Mouse (Mus musculus): ENCODE results near the gene Slc1a3.
A peak's percentile ranks its signal among the peaks of the same experiment; 100 is the strongest.

Gene Slc1a3

GRCm38 (mm10) chr15:8659483-8659971 lies 51.0 kb downstream of the Slc1a3 start:
- DNase-seq (ENCODE audit: low spot score in 2 of 2) = no peak

- DNase-seq (ENCODE audit: low spot score in 2 of 2) = peak; percentile 64 to 65
These were observed 52.2 kb downstream of the Slc1a3 start for GRCm38 (mm10) chr15:8658086-8658980.

GRCm38 (mm10) chr15:8655251-8655650 lies 55.3 kb downstream of the Slc1a3 start:
- DNase-seq (ENCODE audit: low spot score in 2 of 2) = no peak

- no peak for DNase-seq (ENCODE audit: low spot score in 2 of 2)
These were observed 57.9 kb downstream of the Slc1a3 start for GRCm38 (mm10) chr15:8652637-8653036.

- no peak for DNase-seq (ENCODE audit: low spot score in 2 of 2)
These were observed 66.4 kb downstream of the Slc1a3 start for GRCm38 (mm10) chr15:8643997-8644692.

GRCm38 (mm10) chr15:8639856-8640255 lies 70.7 kb downstream of the Slc1a3 start:
- DNase-seq (ENCODE audit: low spot score in 2 of 2) = no peak

GRCm38 (mm10) chr15:8638568-8639325 lies 71.8 kb downstream of the Slc1a3 start:
- DNase-seq (ENCODE audit: low spot score in 2 of 2) = peak in 1 of 2 experiments; percentile 29

- no peak for DNase-seq (ENCODE audit: low spot score in 2 of 2)
These were observed 73.3 kb downstream of the Slc1a3 start for GRCm38 (mm10) chr15:8637283-8637682.

GRCm38 (mm10) chr15:8635974-8636373 lies 74.6 kb downstream of the Slc1a3 start:
- DNase-seq (ENCODE audit: low spot score in 2 of 2) = no peak

- DNase-seq (ENCODE audit: low spot score in 2 of 2) = no peak
These were observed 75.8 kb downstream of the Slc1a3 start for GRCm38 (mm10) chr15:8634807-8635206.

- DNase-seq (ENCODE audit: low spot score in 2 of 2) = no peak
These were observed 76.2 kb downstream of the Slc1a3 start for GRCm38 (mm10) chr15:8634355-8634754.

- DNase-seq (ENCODE audit: low spot score in 2 of 2) = peak in 1 of 2 experiments; percentile 22
These were observed 77.2 kb downstream of the Slc1a3 start for GRCm38 (mm10) chr15:8633375-8633774.

GRCm38 (mm10) chr15:8632361-8632760 lies 78.2 kb downstream of the Slc1a3 start:
- no peak for DNase-seq (ENCODE audit: low spot score in 2 of 2)

GRCm38 (mm10) chr15:8629317-8629831 lies 81.2 kb downstream of the Slc1a3 start:
- peak in 1 of 2 experiments; percentile 44 for DNase-seq (ENCODE audit: low spot score in 2 of 2)

- DNase-seq (ENCODE audit: low spot score in 2 of 2) = no peak
These were observed 82.4 kb downstream of the Slc1a3 start for GRCm38 (mm10) chr15:8628150-8628549.

GRCm38 (mm10) chr15:8627097-8627537 lies 83.4 kb downstream of the Slc1a3 start:
- peak; percentile 47 to 58 for DNase-seq (ENCODE audit: low spot score in 2 of 2)

GRCm38 (mm10) chr15:8625370-8625769 lies 85.2 kb downstream of the Slc1a3 start:
- peak in 1 of 2 experiments; percentile 10 for DNase-seq (ENCODE audit: low spot score in 2 of 2)

- DNase-seq (ENCODE audit: low spot score in 2 of 2) = no peak
These were observed 86.7 kb downstream of the Slc1a3 start for GRCm38 (mm10) chr15:8623879-8624278.

- no peak for DNase-seq (ENCODE audit: low spot score in 2 of 2)
These were observed 91.0 kb downstream of the Slc1a3 start for GRCm38 (mm10) chr15:8619479-8620026.

GRCm38 (mm10) chr15:8616290-8616689 lies 94.3 kb downstream of the Slc1a3 start:
- no peak for DNase-seq (ENCODE audit: low spot score in 2 of 2)
